8 mouse cellular contexts compared by ENCODE assay signal in the genomic region with DNA sequence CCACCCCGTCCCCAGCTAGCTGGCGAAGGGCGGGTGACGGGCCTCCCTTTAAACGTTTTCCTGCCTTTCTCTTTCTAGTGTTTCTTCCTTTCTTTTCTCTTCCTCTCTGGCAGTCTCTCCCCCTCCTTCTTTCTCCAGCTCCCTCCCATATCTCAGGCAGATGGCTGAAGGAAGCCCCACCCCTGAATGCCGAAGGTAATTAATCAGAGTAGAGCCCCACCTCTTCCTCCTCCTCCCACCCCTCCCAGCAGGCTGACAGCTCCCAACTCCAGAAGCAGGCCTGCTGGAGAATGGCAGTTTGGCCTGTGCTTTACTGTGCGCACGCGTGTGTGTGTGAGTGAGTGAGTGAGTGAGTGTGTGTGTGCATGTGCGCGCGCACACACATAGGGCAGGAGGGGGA.
A peak's percentile ranks its signal among the peaks of the same experiment; 100 is the strongest.
DNase-seq lines count a peak whose midpoint lies in the region; ATAC-seq and TF ChIP-seq lines count a peak whose summit lies in the region.

No protein-coding gene starts in this region.

- 41% methylated on average over 12 of the region's 12 CpGs for WGBS in thymus, adult 2 months
- WGBS in embryonic facial prominence, embryonic 10.5 days = 1% methylated on average over 12 of the region's 12 CpGs
- 4% methylated on average over 12 of the region's 12 CpGs for WGBS in heart, adult 2 months
- WGBS in limb, embryonic 12.5 days = under 1% methylated on average over 12 of the region's 12 CpGs
- under 1% methylated on average over 12 of the region's 12 CpGs for WGBS in midbrain, embryonic 15.5 days

- H3K4me1 ChIP-seq in thymus, adult 2 months (replicated peaks; ENCODE audit: control insufficient read depth, insufficient read depth, low read length) = peaks cover 7% of the 10 kb centered on the region
- H3K4me1 ChIP-seq in embryonic facial prominence, embryonic 10.5 days = peaks cover 69% of the 10 kb centered on the region
- peaks cover 18% of the 10 kb centered on the region for H3K4me1 ChIP-seq in heart, adult 2 months (ENCODE audit: control insufficient read depth, insufficient read depth, low read length)
- peaks cover 66% of the 10 kb centered on the region for H3K4me1 ChIP-seq in limb, embryonic 12.5 days (replicated peaks)
- peaks cover 41% of the 10 kb centered on the region for H3K4me1 ChIP-seq in midbrain, embryonic 15.5 days
- H3K4me1 ChIP-seq in testis, adult 2 months (ENCODE audit: control insufficient read depth, insufficient read depth, low read length) = no peaks in the 10 kb centered on the region

- peaks cover 2% of the 10 kb centered on the region; the same call in 1 of the 2 replicates for H3K79me2 ChIP-seq in heart, adult 2 months (replicated peaks; ENCODE audit: control insufficient read depth, insufficient read depth, low read length)

- no peak for TF ChIP-seq CTCF in thymus, adult 2 months (IDR thresholded peaks at IDR 0.05; ENCODE audit: borderline replicate concordance, control insufficient read depth, extremely low read depth, insufficient read depth, low read length, poor library complexity)
- peak; percentile 36 for TF ChIP-seq CTCF in heart, adult 2 months (IDR thresholded peaks at IDR 0.05)
- TF ChIP-seq CTCF in testis, adult 2 months (IDR thresholded peaks at IDR 0.05; ENCODE audit: control insufficient read depth, insufficient read depth, insufficient replicate concordance, low read depth, low read length) = no peak

- H3K4me3 ChIP-seq in thymus, adult 2 months (ENCODE audit: control insufficient read depth, insufficient read depth, low read length) = peak overlapping the region; percentile 17; the same call in 1 of the 2 replicates
- peak overlapping the region; percentile 63 for H3K4me3 ChIP-seq in embryonic facial prominence, embryonic 10.5 days
- H3K4me3 ChIP-seq in heart, adult 2 months = peak overlapping the region; percentile 53
- H3K4me3 ChIP-seq in limb, embryonic 12.5 days (replicated peaks) = peak overlapping the region; percentile 50
- peak overlapping the region; percentile 64 for H3K4me3 ChIP-seq in midbrain, embryonic 15.5 days
- peak overlapping the region; percentile 40 for H3K4me3 ChIP-seq in testis, adult 2 months (ENCODE audit: control insufficient read depth, low read depth, low read length)

- H3K36me3 ChIP-seq in thymus, adult 2 months (ENCODE audit: control insufficient read depth, insufficient read depth, low read length) = no peaks in the 10 kb centered on the region
- peaks cover 7% of the 10 kb centered on the region; the same call in 1 of the 2 replicates for H3K36me3 ChIP-seq in embryonic facial prominence, embryonic 10.5 days (replicated peaks)
- peaks cover 7% of the 10 kb centered on the region for H3K36me3 ChIP-seq in heart, adult 2 months (ENCODE audit: control insufficient read depth, insufficient read depth, low read length)
- peaks cover 7% of the 10 kb centered on the region for H3K36me3 ChIP-seq in limb, embryonic 12.5 days
- no peaks in the 10 kb centered on the region for H3K36me3 ChIP-seq in midbrain, embryonic 15.5 days (replicated peaks)
- no peaks in the 10 kb centered on the region for H3K36me3 ChIP-seq in testis, adult 2 months (ENCODE audit: control insufficient read depth, insufficient read depth, low read length)

- DNase-seq in thymus, adult 2 months = no peak
- DNase-seq in thymus, postnatal 14 days = no peak
- DNase-seq in embryonic facial prominence, embryonic 10.5 days (ENCODE audit: low spot score) = peak; percentile 89
- DNase-seq in heart, adult 2 months = peak; percentile 77 to 85
- DNase-seq in kidney, adult 8-10 months = peak; percentile 79 to 86

- H3K27ac ChIP-seq in thymus, adult 2 months (ENCODE audit: control insufficient read depth, insufficient read depth, low read length) = no peak overlapping the region
- H3K27ac ChIP-seq in embryonic facial prominence, embryonic 10.5 days (replicated peaks) = peak overlapping the region; percentile 90
- peak overlapping the region; percentile 84 for H3K27ac ChIP-seq in heart, adult 2 months
- peak overlapping the region; percentile 92 for H3K27ac ChIP-seq in limb, embryonic 12.5 days
- peak overlapping the region; percentile 97 for H3K27ac ChIP-seq in midbrain, embryonic 15.5 days
- H3K27ac ChIP-seq in testis, adult 2 months (ENCODE audit: control insufficient read depth, insufficient read depth, low read depth, low read length) = no peak overlapping the region

- peak; percentile 84 for ATAC-seq in limb, embryonic 12.5 days (ENCODE audit: insufficient number of reproducible peaks, insufficient read depth, low FRiP score, low TSS enrichment, low read depth)
- peak; percentile 94 for ATAC-seq in midbrain, embryonic 15.5 days (replicated peaks)

- no peaks in the 10 kb centered on the region for H3K27me3 ChIP-seq in thymus, adult 2 months (ENCODE audit: control insufficient read depth, insufficient read depth, low read length)
- no peaks in the 10 kb centered on the region for H3K27me3 ChIP-seq in embryonic facial prominence, embryonic 10.5 days (replicated peaks; ENCODE audit: low read depth, poor library complexity, severe bottlenecking)
- H3K27me3 ChIP-seq in heart, adult 2 months (ENCODE audit: control insufficient read depth, insufficient read depth, low read length) = no peaks in the 10 kb centered on the region
- no peaks in the 10 kb centered on the region for H3K27me3 ChIP-seq in limb, embryonic 12.5 days
- no peaks in the 10 kb centered on the region for H3K27me3 ChIP-seq in midbrain, embryonic 15.5 days (replicated peaks)
- H3K27me3 ChIP-seq in testis, adult 2 months (ENCODE audit: control insufficient read depth, insufficient read depth, low read length) = no peaks in the 10 kb centered on the region

- TF ChIP-seq POLR2A in thymus, adult 2 months (IDR thresholded peaks at IDR 0.05; ENCODE audit: control insufficient read depth, extremely low read depth, insufficient read depth, low read length, poor library complexity) = no peak
- TF ChIP-seq POLR2A in heart, adult 2 months (IDR thresholded peaks at IDR 0.05; ENCODE audit: insufficient read depth, low read depth, low read length) = peak; percentile 36; the same call in 1 of the 2 replicates
- TF ChIP-seq POLR2A in testis, adult 2 months (IDR thresholded peaks at IDR 0.05; ENCODE audit: control insufficient read depth, low read depth, low read length) = no peak

- peak; percentile 63; the same call in 1 of the 2 replicates for TF ChIP-seq EP300 in heart, adult 2 months (IDR thresholded peaks at IDR 0.05; ENCODE audit: insufficient read depth, low read depth, low read length)

- H3K9ac ChIP-seq in heart, adult 2 months (ENCODE audit: low read depth, low read length) = peak overlapping the region; percentile 39
- H3K9ac ChIP-seq in limb, embryonic 12.5 days (replicated peaks) = peak overlapping the region; percentile 72
- peak overlapping the region; percentile 78 for H3K9ac ChIP-seq in midbrain, embryonic 15.5 days

- intact Hi-C loops in heart, adult 2 months (cut with DNase I) = loop anchor here (5.0 kb wide), 2 partner anchors 49 to 204 kb away; no protein-coding TSS in a partner anchor

- no peaks in the 10 kb centered on the region for H3K9me3 ChIP-seq in embryonic facial prominence, embryonic 10.5 days
- H3K9me3 ChIP-seq in limb, embryonic 12.5 days = no peaks in the 10 kb centered on the region
- H3K9me3 ChIP-seq in midbrain, embryonic 15.5 days = no peaks in the 10 kb centered on the region

- peak overlapping the region; percentile 66 for H3K4me2 ChIP-seq in limb, embryonic 12.5 days
- H3K4me2 ChIP-seq in midbrain, embryonic 15.5 days = peak overlapping the region; percentile 79

Comparison
In these comparisons a context has a peak if more than half of its experiments do, and no peak if none do; other contexts are left out.
1. DNase-seq: peak in embryonic facial prominence, embryonic 10.5 days (single experiment), heart, adult 2 months (2 of 2) and kidney, adult 8-10 months (2 of 2); none in thymus, adult 2 months (single experiment) and thymus, postnatal 14 days (single experiment).
2. H3K27ac ChIP-seq: peak in embryonic facial prominence, embryonic 10.5 days (single experiment), heart, adult 2 months (single experiment), limb, embryonic 12.5 days (single experiment) and midbrain, embryonic 15.5 days (single experiment); none in thymus, adult 2 months (single experiment) and testis, adult 2 months (single experiment).
3. Peak in every context shown above with its lines, with median percentiles within 50 percentile points of each other: H3K4me3 ChIP-seq and H3K9ac ChIP-seq.